Mouse (Mus musculus) myocyte (in vitro differentiated cells): ENCODE data around the gene Slc46a2. TPM values are rescaled to one million over a fixed set of nuclear protein-coding genes. Genes with fewer than 3 reads are reported as not detected.

Experiments used
- H3K27me3 ChIP-seq: one replicate; pipeline ENCODE4 v1.6.1; 2011; ENCODE audit not compliant: control insufficient read depth, insufficient read depth, insufficient read length
- H3K36me3 ChIP-seq: one replicate; pipeline ENCODE4 v1.6.1; 2011; ENCODE audit not compliant: control insufficient read depth, insufficient read depth
- H3K4me2 ChIP-seq: one replicate; pipeline ENCODE4 v1.6.1; 2011; ENCODE audit warnings: low read depth, control low read depth
- H3K4me3 ChIP-seq: one replicate; pipeline ENCODE4 v1.5.1; 2011; ENCODE audit warnings: mild to moderate bottlenecking, control low read depth, moderate library complexity
- H3K79me2 ChIP-seq: one replicate; pipeline ENCODE4 v1.6.1; 2011; ENCODE audit not compliant: control insufficient read depth, insufficient read depth
- H3ac ChIP-seq: one replicate; pipeline ENCODE4 v1.6.1; 2011; ENCODE audit not compliant: control insufficient read depth, insufficient read length
- CEBPB ChIP-seq: IDR thresholded peaks from 2 replicates; pipeline ENCODE4 v1.6.1; 2011; ENCODE audit warnings: mild to moderate bottlenecking, moderate library complexity; ENCODE audit not compliant: poor library complexity, insufficient read depth, severe bottlenecking
- E2F4 ChIP-seq: IDR thresholded peaks from one replicate; pipeline ENCODE4 v1.6.1; 2011; ENCODE audit warnings: mild to moderate bottlenecking, control low read depth, moderate library complexity; ENCODE audit not compliant: insufficient read depth
- MAX ChIP-seq: IDR thresholded peaks from one replicate; pipeline ENCODE4 v1.6.1; 2011; ENCODE audit warnings: low read depth, mild to moderate bottlenecking, control low read depth
- MYOD1 ChIP-seq, 3 experiments: IDR thresholded peaks; one replicate each; pipeline ENCODE4 v1.6.1; 2011; ENCODE audit warnings: control low read depth in 2 of 3, low read depth in 2 of 3, mild to moderate bottlenecking in 2 of 3, moderate library complexity in 1 of 3; ENCODE audit not compliant: insufficient read length in 2 of 3, control insufficient read depth in 1 of 3
- MYOG ChIP-seq, 3 experiments: IDR thresholded peaks; one replicate each; pipeline ENCODE4 v1.6.1; 2011; ENCODE audit warnings: control low read depth in 2 of 3, low read depth in 2 of 3, mild to moderate bottlenecking in 2 of 3; ENCODE audit not compliant: insufficient read length in 2 of 3, control insufficient read depth in 1 of 3, insufficient read depth in 1 of 3
- POLR2A ChIP-seq: IDR thresholded peaks from one replicate; pipeline ENCODE4 v1.6.1; 2011; ENCODE audit warnings: low read depth, mild to moderate bottlenecking, control low read depth, moderate library complexity; ENCODE audit not compliant: insufficient read length
- POLR2AphosphoS2 ChIP-seq: IDR thresholded peaks from one replicate; pipeline ENCODE4 v1.6.1; 2011; ENCODE audit warnings: low read depth, control low read depth; ENCODE audit not compliant: insufficient read length
- REST ChIP-seq: IDR thresholded peaks from one replicate; pipeline ENCODE4 v1.6.1; 2011; ENCODE audit warnings: mild to moderate bottlenecking, control low read depth, moderate library complexity; ENCODE audit not compliant: insufficient read depth, insufficient read length
- SRF ChIP-seq: IDR thresholded peaks from one replicate; pipeline ENCODE4 v1.6.1; 2011; ENCODE audit warnings: low read depth; ENCODE audit not compliant: control insufficient read depth, insufficient read length
- TCF12 ChIP-seq: IDR thresholded peaks from one replicate; pipeline ENCODE4 v1.6.1; 2011; ENCODE audit warnings: mild to moderate bottlenecking, control low read depth; ENCODE audit not compliant: poor library complexity, insufficient read depth, severe bottlenecking
- TCF3 ChIP-seq: IDR thresholded peaks from one replicate; pipeline ENCODE4 v1.6.1; 2011; ENCODE audit warnings: low read depth, control low read depth; ENCODE audit not compliant: insufficient read length
- USF1 ChIP-seq: IDR thresholded peaks from one replicate; pipeline ENCODE4 v1.6.1; 2011; ENCODE audit warnings: low read depth, mild to moderate bottlenecking, control low read depth, moderate library complexity
- polyA plus RNA-seq: library from polyadenylated mRNA; unstranded; fragments of >200 nt; fragmentation: generic; extraction: Trizol; gene quantifications from one replicate; pipeline ENCODE4 v1.2.1, GENCODE M21; 2012; ENCODE audit warnings: missing spikeins

Slc46a2 gene
- polyA plus RNA-seq, 1 experiment, result not detected

DNA sequence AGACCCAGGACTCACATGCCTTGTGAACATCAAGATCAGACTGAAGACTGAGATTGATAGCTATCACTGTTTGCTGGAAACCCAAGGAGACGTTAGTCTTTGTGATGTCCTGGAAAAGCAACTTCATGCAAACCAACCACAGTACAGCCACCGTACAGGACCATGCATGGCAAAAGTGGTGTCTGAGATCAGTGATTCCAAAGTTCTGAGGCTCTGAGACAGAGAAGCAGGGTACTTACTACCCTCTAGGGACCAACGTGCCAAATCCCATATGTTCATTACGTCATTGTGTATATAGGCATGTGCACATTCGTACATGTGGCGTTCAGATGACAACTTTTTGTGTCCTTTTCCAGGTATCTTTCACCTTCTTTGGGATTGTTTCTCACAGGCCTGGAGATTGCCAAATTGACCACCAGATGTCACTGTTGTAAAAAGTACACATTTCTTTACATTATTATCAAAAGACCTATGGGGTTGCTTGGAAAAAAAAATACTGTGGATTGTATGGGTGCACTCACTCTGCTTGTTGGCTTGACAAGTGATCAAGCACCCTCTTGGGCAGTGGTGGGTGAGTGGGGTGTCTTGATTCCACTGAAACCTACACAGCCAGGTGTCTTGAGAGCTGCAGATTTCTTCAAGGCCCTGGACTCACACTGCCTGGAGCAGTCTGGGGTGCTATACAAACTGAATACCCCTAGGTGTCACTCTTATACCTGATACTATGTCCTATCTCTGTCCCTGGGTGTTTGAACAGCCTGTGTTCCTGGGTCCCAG is 17.8 kb upstream of the Slc46a2 start:
- no peak overlapping the region for H3ac ChIP-seq
- no peak overlapping the region for H3K4me2 ChIP-seq
- H3K27me3 ChIP-seq, result peaks cover 7% of the 10 kb centered on the region
- no peaks in the 10 kb centered on the region for H3K36me3 ChIP-seq
- H3K4me3 ChIP-seq, result no peak overlapping the region
- H3K79me2 ChIP-seq, result no peaks in the 10 kb centered on the region
- TF ChIP-seq SRF (no peak), POLR2AphosphoS2 (no peak), TCF12 (no peak), REST (no peak), MYOD1 (IDR thresholded peaks at IDR 0.05; ENCODE audit: control insufficient read depth in 1 of 3, insufficient read length in 2 of 3, low read depth in 2 of 3) (no peak), E2F4 (no peak), TCF3 (no peak), USF1 (no peak), POLR2A (no peak), MAX (no peak), CEBPB (no peak), MYOG (IDR thresholded peaks at IDR 0.05; ENCODE audit: control insufficient read depth in 1 of 3, insufficient read depth in 1 of 3, insufficient read length in 2 of 3, low read depth in 2 of 3) (no peak)

GRCm38 (mm10) chr4:59928347-59928746 is 13.5 kb upstream of the Slc46a2 start:
- TF ChIP-seq REST, result no peak
- peak; percentile 65; the same call in 1 of the 2 replicates for TF ChIP-seq CEBPB
- no peak for TF ChIP-seq MYOD1 (IDR thresholded peaks at IDR 0.05; ENCODE audit: control insufficient read depth in 1 of 3, insufficient read length in 2 of 3, low read depth in 2 of 3)
- H3K4me3 ChIP-seq, result no peak overlapping the region

GRCm38 (mm10) chr4:59927666-59928065 is 12.8 kb upstream of the Slc46a2 start:
- Histone ChIP-seq H3K4me2 (no peak overlapping the region), H3K36me3 (no peaks in the 10 kb centered on the region), H3ac (no peak overlapping the region), H3K79me2 (no peaks in the 10 kb centered on the region), H3K4me3 (no peak overlapping the region), H3K27me3 (peaks cover 15% of the 10 kb centered on the region)
- no peak for TF ChIP-seq USF1
- no peak for TF ChIP-seq MAX
- TF ChIP-seq E2F4, result no peak
- TF ChIP-seq POLR2A, result no peak
- TF ChIP-seq REST, result no peak
- TF ChIP-seq MYOD1 (IDR thresholded peaks at IDR 0.05; ENCODE audit: control insufficient read depth in 1 of 3, insufficient read length in 2 of 3, low read depth in 2 of 3), result no peak
- TF ChIP-seq SRF, result no peak
- TF ChIP-seq TCF12, result no peak
- TF ChIP-seq TCF3, result no peak

More at GRCm38 (mm10) chr4:59928347-59928746, 13.5 kb upstream of the Slc46a2 start:
- peaks cover 15% of the 10 kb centered on the region for H3K27me3 ChIP-seq
- H3K36me3 ChIP-seq, result no peaks in the 10 kb centered on the region
- no peaks in the 10 kb centered on the region for H3K79me2 ChIP-seq
- H3ac ChIP-seq, result no peak overlapping the region
- H3K4me2 ChIP-seq, result no peak overlapping the region

GRCm38 (mm10) chr4:59925082-59925481 is 10.2 kb upstream of the Slc46a2 start:
- Histone ChIP-seq H3K36me3 (no peaks in the 10 kb centered on the region), H3K79me2 (no peaks in the 10 kb centered on the region), H3ac (no peak overlapping the region), H3K4me3 (no peak overlapping the region), H3K4me2 (no peak overlapping the region), H3K27me3 (peaks cover 17% of the 10 kb centered on the region)
- TF ChIP-seq MYOD1 (IDR thresholded peaks at IDR 0.05; ENCODE audit: control insufficient read depth in 1 of 3, insufficient read length in 2 of 3, low read depth in 2 of 3), result no peak

DNA sequence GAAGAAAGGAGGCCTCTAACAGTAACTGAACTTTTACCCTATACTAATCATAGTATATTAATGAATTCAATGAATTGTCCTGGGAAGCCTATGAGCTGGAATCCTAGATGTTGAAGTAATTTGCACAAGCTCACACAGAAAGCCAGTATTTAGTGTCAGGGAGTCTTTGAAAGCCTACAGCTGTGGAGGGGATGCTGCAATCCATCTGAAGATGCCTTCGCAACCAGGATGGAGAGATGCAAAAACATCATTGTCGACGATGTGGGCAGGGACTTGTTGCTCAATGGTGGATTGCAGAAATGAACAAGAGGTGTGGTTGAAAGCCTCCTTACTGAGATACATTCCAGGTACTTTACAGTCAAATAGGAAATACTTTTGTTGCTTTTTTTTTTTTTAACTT is 3.1 kb upstream of the Slc46a2 start:
- peaks cover 21% of the 10 kb centered on the region for H3K27me3 ChIP-seq
- H3K4me2 ChIP-seq, result no peak overlapping the region
- no peak for TF ChIP-seq TCF3
- no peak for TF ChIP-seq MYOG (IDR thresholded peaks at IDR 0.05; ENCODE audit: control insufficient read depth in 1 of 3, insufficient read depth in 1 of 3, insufficient read length in 2 of 3, low read depth in 2 of 3)
- no peak for TF ChIP-seq E2F4
- no peak for TF ChIP-seq POLR2AphosphoS2
- no peak for TF ChIP-seq MAX
- TF ChIP-seq CEBPB, result no peak
- H3K79me2 ChIP-seq, result no peaks in the 10 kb centered on the region
- no peak overlapping the region for H3K4me3 ChIP-seq
- H3ac ChIP-seq, result no peak overlapping the region
- H3K36me3 ChIP-seq, result no peaks in the 10 kb centered on the region
